Mouse (Mus musculus) embryonic fibroblast, embryonic 13.5 days (primary cell): ENCODE measurements around the gene Tenm4.

Experiments used
- CTCF ChIP-seq: IDR thresholded peaks from 2 replicates; pipeline ENCODE4 v1.5.1; 2011; ENCODE audit warnings: mild to moderate bottlenecking, control low read depth, low read length, moderate library complexity, borderline replicate concordance; ENCODE audit not compliant: insufficient read depth
- POLR2A ChIP-seq: IDR thresholded peaks from 2 replicates; pipeline ENCODE4 v1.6.1; 2011; ENCODE audit warnings: low read depth, mild to moderate bottlenecking, control low read depth, low read length, moderate library complexity

- TF ChIP-seq CTCF: no peak
- TF ChIP-seq POLR2A: no peak
These were observed 267.3 kb downstream of the Tenm4 start for GRCm38 (mm10) chr7:96438392-96438791.
